Mouse (Mus musculus) cerebellum, postnatal 4 days (tissue): ENCODE measurements around the gene Gm20388.

ENCODE experiments used
- DNase-seq, 2 experiments: peaks; one replicate each; pipeline ENCODE4 v3.0.0; 2022; ENCODE audit warnings: low spot score in 2 of 2, mixed read lengths in 1 of 2

Gene Gm20388

GRCm38 (mm10) chr8:121949222-121949800 is 2038.7 kb downstream of the Gm20388 start, which contains the start of gene Banp:
Gene Banp, plus strand, starts transcription at chr8:121949750.
- DNase-seq, result no peak

GRCm38 (mm10) chr8:121949941-121950748 is 2039.5 kb downstream of the Gm20388 start:
- DNase-seq, result peak; percentile 92 to 99

- DNase-seq, result peak; percentile 59 to 78
These were observed 2040.4 kb downstream of the Gm20388 start for GRCm38 (mm10) chr8:121950749-121951655.

GRCm38 (mm10) chr8:121951656-121952009 is 2041.0 kb downstream of the Gm20388 start:
- DNase-seq, result no peak

GRCm38 (mm10) chr8:121952122-121952521 is 2041.5 kb downstream of the Gm20388 start:
- DNase-seq, result no peak

- no peak for DNase-seq
These were observed 2042.2 kb downstream of the Gm20388 start for GRCm38 (mm10) chr8:121952800-121953199.

GRCm38 (mm10) chr8:121953821-121954545 is 2043.3 kb downstream of the Gm20388 start:
- DNase-seq, result no peak

GRCm38 (mm10) chr8:121954981-121955555 is 2044.4 kb downstream of the Gm20388 start:
- DNase-seq, result no peak

GRCm38 (mm10) chr8:121955825-121956500 is 2045.3 kb downstream of the Gm20388 start:
- no peak for DNase-seq

GRCm38 (mm10) chr8:121958395-121958794 is 2047.8 kb downstream of the Gm20388 start:
- DNase-seq, result no peak

- DNase-seq, result no peak
These were observed 2052.3 kb downstream of the Gm20388 start for GRCm38 (mm10) chr8:121962892-121963291.

GRCm38 (mm10) chr8:121964716-121965512 is 2054.3 kb downstream of the Gm20388 start:
- DNase-seq, result no peak

GRCm38 (mm10) chr8:121966110-121966509 is 2055.5 kb downstream of the Gm20388 start:
- no peak for DNase-seq

GRCm38 (mm10) chr8:121966714-121967448 is 2056.2 kb downstream of the Gm20388 start:
- no peak for DNase-seq

GRCm38 (mm10) chr8:121967977-121968376 is 2057.3 kb downstream of the Gm20388 start:
- DNase-seq, result no peak

GRCm38 (mm10) chr8:121968542-121968941 is 2057.9 kb downstream of the Gm20388 start:
- DNase-seq, result no peak

GRCm38 (mm10) chr8:121970225-121970624 is 2059.6 kb downstream of the Gm20388 start:
- no peak for DNase-seq

GRCm38 (mm10) chr8:121971488-121972058 is 2060.9 kb downstream of the Gm20388 start:
- DNase-seq, result no peak

- no peak for DNase-seq
These were observed 2063.3 kb downstream of the Gm20388 start for GRCm38 (mm10) chr8:121973906-121974305.
